Mouse (Mus musculus): ENCODE data around the gene Tmem206. TPM values are rescaled to one million over a fixed set of nuclear protein-coding genes. Genes with fewer than 3 reads are reported as not detected.

Gene Tmem206
- polyA plus RNA-seq, 1 experiment: 3.1 TPM

- TF ChIP-seq GATA1 (IDR thresholded peaks at IDR 0.05; ENCODE audit: low read length): no peak
These were observed 26.3 kb upstream of the Tmem206 start for GRCm38 (mm10) chr1:191299215-191299942.

GRCm38 (mm10) chr1:191301903-191302302 is 23.8 kb upstream of the Tmem206 start:
- no peak for TF ChIP-seq GATA1 (IDR thresholded peaks at IDR 0.05; ENCODE audit: low read length)

- no peak for TF ChIP-seq GATA1 (IDR thresholded peaks at IDR 0.05; ENCODE audit: low read length)
These were observed 22.0 kb upstream of the Tmem206 start for GRCm38 (mm10) chr1:191303736-191304135.

- TF ChIP-seq GATA1 (IDR thresholded peaks at IDR 0.05; ENCODE audit: low read length): no peak
These were observed 21.5 kb upstream of the Tmem206 start for GRCm38 (mm10) chr1:191304216-191304615.

GRCm38 (mm10) chr1:191305610-191306009 is 20.1 kb upstream of the Tmem206 start:
- TF ChIP-seq GATA1 (IDR thresholded peaks at IDR 0.05; ENCODE audit: low read length): no peak

GRCm38 (mm10) chr1:191306316-191306715 is 19.4 kb upstream of the Tmem206 start:
- no peak for TF ChIP-seq GATA1 (IDR thresholded peaks at IDR 0.05; ENCODE audit: low read length)

- no peak for TF ChIP-seq GATA1 (IDR thresholded peaks at IDR 0.05; ENCODE audit: low read length)
These were observed 17.8 kb upstream of the Tmem206 start for GRCm38 (mm10) chr1:191307766-191308455.

- no peak for TF ChIP-seq GATA1 (IDR thresholded peaks at IDR 0.05; ENCODE audit: low read length)
These were observed 14.3 kb upstream of the Tmem206 start for GRCm38 (mm10) chr1:191311296-191311898.

- TF ChIP-seq GATA1 (IDR thresholded peaks at IDR 0.05; ENCODE audit: low read length): no peak
These were observed 13.2 kb upstream of the Tmem206 start for GRCm38 (mm10) chr1:191312513-191312941.

- no peak for TF ChIP-seq GATA1 (IDR thresholded peaks at IDR 0.05; ENCODE audit: low read length)
These were observed 12.6 kb upstream of the Tmem206 start for GRCm38 (mm10) chr1:191313158-191313557.

- no peak for TF ChIP-seq GATA1 (IDR thresholded peaks at IDR 0.05; ENCODE audit: low read length)
These were observed 11.8 kb upstream of the Tmem206 start for GRCm38 (mm10) chr1:191313926-191314325.

GRCm38 (mm10) chr1:191316818-191317217 is 8.9 kb upstream of the Tmem206 start:
- no peak for TF ChIP-seq GATA1 (IDR thresholded peaks at IDR 0.05; ENCODE audit: low read length)

GRCm38 (mm10) chr1:191317591-191318196 is 8.0 kb upstream of the Tmem206 start, which contains the start of gene Nenf:
TSS of gene Nenf (minus strand) at chr1:191318194.
- TF ChIP-seq GATA1 (IDR thresholded peaks at IDR 0.05; ENCODE audit: low read length): no peak

GRCm38 (mm10) chr1:191318686-191319085 is 7.0 kb upstream of the Tmem206 start:
- TF ChIP-seq GATA1 (IDR thresholded peaks at IDR 0.05; ENCODE audit: low read length): no peak

GRCm38 (mm10) chr1:191323381-191323780 is 2.3 kb upstream of the Tmem206 start:
- no peak for TF ChIP-seq GATA1 (IDR thresholded peaks at IDR 0.05; ENCODE audit: low read length)

Data from G1E-ER4 (cell line).